Mouse (Mus musculus) lung, postnatal 0 days (tissue): ENCODE measurements around the gene Kcne4. TPM values are rescaled to one million over a fixed set of nuclear protein-coding genes. Genes with fewer than 3 reads are reported as not detected.
A peak's percentile ranks its signal among the peaks of the same experiment; 100 is the strongest.

Source experiments
- ATAC-seq: fragments of 200-750 bp; cut with Nextera tagmentation; 2 replicates; pipeline ENCODE4 v1.8.0; 2017; ENCODE audit warnings: moderate library complexity
- DNase-seq: peaks from one replicate; pipeline ENCODE4 v3.0.0-alpha.2; 2016; ENCODE audit warnings: low spot score
- H3K27ac ChIP-seq: fragments of 300-500 bp; sonication (generic); 2 replicates; pipeline ENCODE4 v1.5.1; 2014; ENCODE audit warnings: antibody characterized with exemption, mild to moderate bottlenecking, low read length, mixed read lengths
- H3K27me3 ChIP-seq: fragments of 300-500 bp; sonication (generic); replicated peaks from 2 replicates; pipeline ENCODE4 v1.6.1; 2014; ENCODE audit warnings: low read length, mixed read lengths; ENCODE audit not compliant: insufficient read depth
- H3K36me3 ChIP-seq: fragments of 300-500 bp; sonication (generic); 2 replicates; pipeline ENCODE4 v1.6.1; 2014; ENCODE audit warnings: low read length, mixed read lengths; ENCODE audit not compliant: insufficient read depth
- H3K4me1 ChIP-seq: fragments of 300-500 bp; sonication (generic); 2 replicates; pipeline ENCODE4 v1.6.1; 2014; ENCODE audit warnings: antibody characterized with exemption, low read depth, low read length, mixed read lengths; ENCODE audit not compliant: insufficient read depth
- H3K4me2 ChIP-seq: fragments of 300-500 bp; sonication (generic); replicated peaks from 2 replicates; pipeline ENCODE4 v1.6.1; 2014; ENCODE audit warnings: low read depth, mild to moderate bottlenecking, low read length, moderate library complexity, mixed read lengths
- H3K4me3 ChIP-seq: fragments of 300-500 bp; sonication (generic); 2 replicates; pipeline ENCODE4 v1.5.1; 2014; ENCODE audit warnings: low read depth, low read length
- H3K9ac ChIP-seq: fragments of 300-500 bp; sonication (generic); replicated peaks from 2 replicates; pipeline ENCODE4 v1.6.1; 2014; ENCODE audit warnings: low read depth, mild to moderate bottlenecking
- H3K9me3 ChIP-seq: fragments of 300-500 bp; sonication (generic); 2 replicates; pipeline ENCODE4 v1.6.1; 2016; ENCODE audit warnings: low read length, mixed read lengths
- CTCF ChIP-seq: IDR thresholded peaks from 2 replicates; pipeline ENCODE4 v1.5.1; 2016; ENCODE audit warnings: antibody characterized with exemption, mild to moderate bottlenecking
- EP300 ChIP-seq: IDR thresholded peaks from 2 replicates; pipeline ENCODE4 v1.6.1; 2016; ENCODE audit warnings: antibody characterized with exemption, mild to moderate bottlenecking, control low read depth
- WGBS: fragments of 180-500 bp; shearing (Covaris S2); extraction: QIAGEN DNeasy Blood & Tissue Kit; methylation state at CpG from one replicate; pipeline ENCODE4 v1.1.7; 2014; 5-methylcytosine and 5-hydroxymethylcytosine counted together
- polyA plus RNA-seq: library from polyadenylated mRNA; unstranded; fragments of >200 nt; fragmentation: Nextera tagmentation; extraction: Ambion mirVana; gene quantifications from 2 replicates; pipeline ENCODE4 v1.2.1, GENCODE M21; 2015

Kcne4 gene
- polyA plus RNA-seq, 1 experiment from 2014 or later = 10.1 TPM

GRCm38 (mm10) chr1:78863833-78864232 is 47.3 kb downstream of the Kcne4 start:
- Histone ChIP-seq H3K4me1 (peaks cover 3% of the 10 kb centered on the region; the same call in 1 of the 2 replicates), H3K27me3 (no peaks in the 10 kb centered on the region), H3K4me3 (no peak overlapping the region), H3K27ac (peak overlapping the region; percentile 54; the same call in 1 of the 2 replicates), H3K9me3 (no peaks in the 10 kb centered on the region), H3K4me2 (no peak overlapping the region), H3K36me3 (no peaks in the 10 kb centered on the region), H3K9ac (no peak overlapping the region)
- TF ChIP-seq CTCF (no peak), EP300 (no peak)
- DNase-seq (peak; percentile 67), ATAC-seq (peak; percentile 53; the same call in 1 of the 2 replicates)
- WGBS = 35% methylated on average over 2 of the region's 2 CpGs

DNA sequence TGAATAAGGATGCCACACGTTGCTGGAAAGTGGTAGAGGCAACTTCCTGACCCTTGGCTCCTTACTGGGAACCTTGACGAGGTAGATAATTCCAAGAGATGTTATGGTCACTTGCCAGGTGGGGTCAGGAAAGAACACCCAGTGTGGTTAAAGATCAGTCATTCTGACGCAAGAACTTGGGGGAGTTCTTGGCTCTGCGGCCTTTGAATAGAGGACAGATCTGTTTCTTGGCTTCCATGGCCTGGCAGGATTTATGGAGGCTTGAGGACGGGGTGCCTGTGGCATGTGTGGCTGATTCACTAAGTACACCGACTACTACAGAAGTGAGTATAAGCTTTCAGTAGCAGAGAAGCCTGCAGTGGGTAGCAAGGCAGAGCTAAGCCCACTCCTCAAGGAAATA is 47.8 kb downstream of the Kcne4 start:
- no peak overlapping the region for H3K9ac ChIP-seq
- H3K27me3 ChIP-seq = no peaks in the 10 kb centered on the region
- H3K27ac ChIP-seq = peak overlapping the region; percentile 54
- H3K4me3 ChIP-seq = no peak overlapping the region
- DNase-seq (no peak), ATAC-seq (no peak)
- 34% methylated on average over 6 of the region's 6 CpGs for WGBS
- TF ChIP-seq CTCF (no peak), EP300 (no peak)
- peaks cover 3% of the 10 kb centered on the region; the same call in 1 of the 2 replicates for H3K4me1 ChIP-seq
- no peaks in the 10 kb centered on the region for H3K9me3 ChIP-seq
- no peaks in the 10 kb centered on the region for H3K36me3 ChIP-seq
- H3K4me2 ChIP-seq = no peak overlapping the region

- Histone ChIP-seq H3K4me1 (peaks cover 3% of the 10 kb centered on the region; the same call in 1 of the 2 replicates), H3K27me3 (no peaks in the 10 kb centered on the region), H3K36me3 (no peaks in the 10 kb centered on the region), H3K9me3 (no peaks in the 10 kb centered on the region), H3K27ac (peak overlapping the region; percentile 54; the same call in 1 of the 2 replicates), H3K4me2 (no peak overlapping the region), H3K4me3 (no peak overlapping the region), H3K9ac (no peak overlapping the region)
- 70% methylated on average over 4 of the region's 4 CpGs for WGBS
- DNase-seq = no peak
- no peak for TF ChIP-seq CTCF
- no peak for TF ChIP-seq EP300
- no peak for ATAC-seq
These were observed 48.3 kb downstream of the Kcne4 start for GRCm38 (mm10) chr1:78864799-78865346.

DNA sequence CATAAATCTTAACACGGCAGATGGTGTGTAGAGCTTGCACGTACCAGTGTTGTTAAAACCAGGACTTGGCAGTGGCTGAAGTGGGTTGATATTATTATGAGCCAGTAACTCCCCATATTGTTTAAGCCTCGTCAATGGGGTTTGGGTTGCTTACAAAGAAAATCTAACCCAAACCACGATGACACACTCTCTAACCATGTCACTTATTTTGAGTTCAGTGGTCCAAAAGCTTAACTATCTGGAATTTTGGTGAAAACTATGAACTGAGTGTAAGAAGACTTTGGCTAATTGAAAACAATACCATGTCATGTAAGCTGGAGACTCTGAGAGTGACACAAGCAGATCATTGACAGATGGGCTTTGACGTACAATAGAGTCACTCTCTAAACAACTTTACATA is 49.4 kb downstream of the Kcne4 start:
- Histone ChIP-seq H3K27ac (no peak overlapping the region), H3K36me3 (no peaks in the 10 kb centered on the region), H3K4me2 (no peak overlapping the region), H3K9me3 (no peaks in the 10 kb centered on the region), H3K9ac (no peak overlapping the region), H3K27me3 (no peaks in the 10 kb centered on the region), H3K4me3 (no peak overlapping the region), H3K4me1 (peaks cover 3% of the 10 kb centered on the region; the same call in 1 of the 2 replicates)
- ATAC-seq (no peak), DNase-seq (no peak)
- TF ChIP-seq EP300 (no peak), CTCF (no peak)
- WGBS = 78% methylated on average over 5 of the region's 5 CpGs

GRCm38 (mm10) chr1:78866455-78866854 is 49.9 kb downstream of the Kcne4 start:
- Histone ChIP-seq H3K4me2 (no peak overlapping the region), H3K4me3 (no peak overlapping the region), H3K36me3 (no peaks in the 10 kb centered on the region), H3K9me3 (no peaks in the 10 kb centered on the region), H3K27me3 (no peaks in the 10 kb centered on the region), H3K4me1 (peaks cover 3% of the 10 kb centered on the region; the same call in 1 of the 2 replicates), H3K9ac (no peak overlapping the region), H3K27ac (no peak overlapping the region)
- ATAC-seq (no peak), DNase-seq (no peak)
- TF ChIP-seq EP300 (no peak), CTCF (no peak)
- 88% methylated on average over 2 of the region's 2 CpGs for WGBS

Other genes with a start within 250 kb of the Kcne4 start
- 22.7 and 23.3 TPM in 2 replicates for gene Acsl3, start 158.9 kb upstream of the Kcne4 start, polyA plus RNA-seq
- 0.96 and 0.97 TPM in 2 replicates for gene Utp14b, start 158.7 kb upstream of the Kcne4 start, polyA plus RNA-seq